Mouse (Mus musculus) hindbrain, embryonic 15.5 days (tissue): ENCODE measurements around the gene Erc2. TPM values are rescaled to one million over a fixed set of nuclear protein-coding genes. Genes with fewer than 3 reads are reported as not detected.

Source experiments
- ATAC-seq: fragments of 200-750 bp; cut with Nextera tagmentation; 2 replicates; pipeline ENCODE4 v1.8.0; 2017; ENCODE audit warnings: low read depth, moderate number of reproducible peaks, moderate TSS enrichment; ENCODE audit not compliant: low FRiP score
- H3K27ac ChIP-seq: fragments of 300-500 bp; sonication (generic); replicated peaks from 2 replicates; pipeline ENCODE4 v1.5.1; 2015; ENCODE audit warnings: mild to moderate bottlenecking, inconsistent platforms
- H3K27me3 ChIP-seq: fragments of 300-500 bp; sonication (generic); 2 replicates; pipeline ENCODE4 v1.6.1; 2015; ENCODE audit warnings: control low read depth, inconsistent platforms
- H3K36me3 ChIP-seq: fragments of 300-500 bp; sonication (generic); 2 replicates; pipeline ENCODE4 v1.6.1; 2015; ENCODE audit warnings: control low read depth, inconsistent platforms
- H3K4me1 ChIP-seq: fragments of 300-500 bp; sonication (generic); replicated peaks from 2 replicates; pipeline ENCODE4 v1.6.1; 2015; ENCODE audit warnings: control low read depth, inconsistent platforms
- H3K4me2 ChIP-seq: fragments of 300-500 bp; sonication (generic); 2 replicates; pipeline ENCODE4 v1.6.1; 2015; ENCODE audit warnings: moderate library complexity, mild to moderate bottlenecking, inconsistent platforms
- H3K4me3 ChIP-seq: fragments of 300-500 bp; sonication (generic); 2 replicates; pipeline ENCODE4 v1.5.1; 2015; ENCODE audit warnings: mild to moderate bottlenecking, inconsistent platforms
- H3K9ac ChIP-seq: fragments of 300-500 bp; sonication (generic); 2 replicates; pipeline ENCODE4 v1.6.1; 2015; ENCODE audit warnings: inconsistent platforms
- H3K9me3 ChIP-seq: fragments of 300-500 bp; sonication (generic); 2 replicates; pipeline ENCODE4 v1.6.1; 2016; ENCODE audit warnings: control low read depth, inconsistent platforms
- WGBS: fragments of 180-500 bp; shearing (Covaris S2); methylation state at CpG from one replicate; pipeline ENCODE4 v1.1.7; 2015; 5-methylcytosine and 5-hydroxymethylcytosine counted together
- polyA plus RNA-seq: library from polyadenylated mRNA; unstranded; fragments of >200 nt; fragmentation: Nextera tagmentation; extraction: Ambion mirVana; gene quantifications from 2 replicates; pipeline ENCODE4 v1.2.1, GENCODE M21; 2015

The Erc2 gene
- polyA plus RNA-seq, 1 experiment from 2014 or later = 76.4 TPM

- no peak overlapping the region for H3K9ac ChIP-seq
- no peaks in the 10 kb centered on the region for H3K27me3 ChIP-seq
- WGBS = 79% methylated on average over 2 of the region's 2 CpGs
- no peak overlapping the region for H3K4me3 ChIP-seq
- H3K4me2 ChIP-seq = no peak overlapping the region
- H3K27ac ChIP-seq = no peak overlapping the region
- H3K4me1 ChIP-seq = no peaks in the 10 kb centered on the region
- no peaks in the 10 kb centered on the region for H3K36me3 ChIP-seq
- no peak for ATAC-seq
- H3K9me3 ChIP-seq = no peaks in the 10 kb centered on the region
These were observed 549.1 kb downstream of the Erc2 start for GRCm38 (mm10) chr14:28171364-28171763.

DNA sequence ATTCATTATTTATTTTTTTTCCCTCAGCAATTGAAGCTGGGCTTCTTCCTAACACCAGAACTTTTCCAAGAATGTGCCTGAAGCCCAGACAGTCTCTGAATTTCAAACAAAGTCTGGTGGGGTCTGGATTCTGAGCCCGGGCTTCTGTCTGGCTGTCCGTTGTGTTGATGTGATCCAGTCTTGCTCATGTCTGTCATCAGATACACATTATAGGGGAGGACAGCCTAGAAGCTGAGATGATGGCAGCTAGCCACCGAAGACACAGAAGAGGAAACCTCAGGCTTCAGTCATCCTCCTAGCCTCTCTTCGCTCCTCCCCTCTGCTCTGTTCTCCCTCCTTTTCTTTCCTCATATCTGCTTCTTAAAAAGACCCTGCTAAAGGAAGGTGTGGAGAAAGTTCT lies 551.5 kb downstream of the Erc2 start:
- no peaks in the 10 kb centered on the region for H3K27me3 ChIP-seq
- H3K4me1 ChIP-seq = no peaks in the 10 kb centered on the region
- H3K4me2 ChIP-seq = no peak overlapping the region
- no peaks in the 10 kb centered on the region for H3K9me3 ChIP-seq
- no peaks in the 10 kb centered on the region for H3K36me3 ChIP-seq
- no peak overlapping the region for H3K4me3 ChIP-seq
- no peak for ATAC-seq
- H3K27ac ChIP-seq = no peak overlapping the region
- H3K9ac ChIP-seq = no peak overlapping the region
- 95% methylated on average over 4 of the region's 4 CpGs for WGBS

- Histone ChIP-seq H3K4me3 (no peak overlapping the region), H3K4me1 (no peaks in the 10 kb centered on the region), H3K27ac (no peak overlapping the region), H3K9ac (no peak overlapping the region), H3K4me2 (no peak overlapping the region), H3K36me3 (no peaks in the 10 kb centered on the region), H3K9me3 (no peaks in the 10 kb centered on the region), H3K27me3 (no peaks in the 10 kb centered on the region)
- ATAC-seq = no peak
- 22% methylated on average over 4 of the region's 4 CpGs for WGBS
These were observed 559.0 kb downstream of the Erc2 start for GRCm38 (mm10) chr14:28181070-28181825.

- WGBS = 80% methylated on average over 8 of the region's 8 CpGs
- Histone ChIP-seq H3K27me3 (no peaks in the 10 kb centered on the region), H3K4me3 (no peak overlapping the region), H3K36me3 (no peaks in the 10 kb centered on the region), H3K4me1 (no peaks in the 10 kb centered on the region), H3K9me3 (no peaks in the 10 kb centered on the region), H3K4me2 (no peak overlapping the region), H3K27ac (no peak overlapping the region), H3K9ac (no peak overlapping the region)
- no peak for ATAC-seq
These were observed 570.6 kb downstream of the Erc2 start for GRCm38 (mm10) chr14:28192711-28193364.

- no peak overlapping the region for H3K9ac ChIP-seq
- no peak overlapping the region for H3K4me2 ChIP-seq
- H3K36me3 ChIP-seq = no peaks in the 10 kb centered on the region
- no peak for ATAC-seq
- WGBS = 81% methylated on average over 4 of the region's 4 CpGs
- no peaks in the 10 kb centered on the region for H3K27me3 ChIP-seq
- H3K9me3 ChIP-seq = no peaks in the 10 kb centered on the region
- H3K4me3 ChIP-seq = no peak overlapping the region
- no peaks in the 10 kb centered on the region for H3K4me1 ChIP-seq
- H3K27ac ChIP-seq = no peak overlapping the region
These were observed 581.6 kb downstream of the Erc2 start for GRCm38 (mm10) chr14:28203874-28204273.

- ATAC-seq = no peak
- no peak overlapping the region for H3K27ac ChIP-seq
- no peaks in the 10 kb centered on the region for H3K4me1 ChIP-seq
- 93% methylated on average over 2 of the region's 2 CpGs for WGBS
- no peak overlapping the region for H3K4me2 ChIP-seq
- no peaks in the 10 kb centered on the region for H3K9me3 ChIP-seq
- H3K36me3 ChIP-seq = no peaks in the 10 kb centered on the region
- no peaks in the 10 kb centered on the region for H3K27me3 ChIP-seq
- no peak overlapping the region for H3K9ac ChIP-seq
- no peak overlapping the region for H3K4me3 ChIP-seq
These were observed 584.1 kb downstream of the Erc2 start for GRCm38 (mm10) chr14:28206303-28206702.

GRCm38 (mm10) chr14:28225550-28225949 lies 603.3 kb downstream of the Erc2 start:
- H3K4me1 ChIP-seq = no peaks in the 10 kb centered on the region
- H3K27me3 ChIP-seq = no peaks in the 10 kb centered on the region
- 84% methylated on average over 6 of the region's 6 CpGs for WGBS
- H3K4me2 ChIP-seq = no peak overlapping the region
- no peaks in the 10 kb centered on the region for H3K9me3 ChIP-seq
- H3K9ac ChIP-seq = no peak overlapping the region
- H3K36me3 ChIP-seq = no peaks in the 10 kb centered on the region
- no peak overlapping the region for H3K4me3 ChIP-seq
- no peak overlapping the region for H3K27ac ChIP-seq
- ATAC-seq = no peak

DNA sequence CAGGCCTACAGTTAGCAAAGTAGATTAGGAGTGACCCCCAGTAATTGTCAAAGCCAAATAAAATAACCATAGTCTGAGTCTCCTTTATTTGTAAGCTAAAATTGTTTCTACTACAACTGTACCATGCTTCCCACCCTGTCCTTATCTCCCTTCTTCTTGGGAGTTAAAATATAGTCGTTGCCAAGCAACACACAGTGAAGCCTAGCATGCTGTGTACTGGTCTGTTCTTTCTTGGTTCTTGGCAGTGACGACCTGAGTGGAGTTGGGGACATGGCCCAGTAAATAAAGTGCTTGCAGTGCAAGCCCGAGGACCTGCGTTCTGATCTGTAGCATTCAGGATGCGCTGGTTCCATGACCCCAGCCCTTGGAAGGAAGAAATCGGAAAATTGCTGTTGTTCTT lies 608.3 kb downstream of the Erc2 start:
- H3K36me3 ChIP-seq = no peaks in the 10 kb centered on the region
- ATAC-seq = no peak
- no peak overlapping the region for H3K4me3 ChIP-seq
- no peaks in the 10 kb centered on the region for H3K4me1 ChIP-seq
- no peaks in the 10 kb centered on the region for H3K27me3 ChIP-seq
- H3K9me3 ChIP-seq = no peaks in the 10 kb centered on the region
- WGBS = 68% methylated on average over 6 of the region's 6 CpGs
- H3K4me2 ChIP-seq = no peak overlapping the region
- H3K27ac ChIP-seq = no peak overlapping the region
- H3K9ac ChIP-seq = no peak overlapping the region

DNA sequence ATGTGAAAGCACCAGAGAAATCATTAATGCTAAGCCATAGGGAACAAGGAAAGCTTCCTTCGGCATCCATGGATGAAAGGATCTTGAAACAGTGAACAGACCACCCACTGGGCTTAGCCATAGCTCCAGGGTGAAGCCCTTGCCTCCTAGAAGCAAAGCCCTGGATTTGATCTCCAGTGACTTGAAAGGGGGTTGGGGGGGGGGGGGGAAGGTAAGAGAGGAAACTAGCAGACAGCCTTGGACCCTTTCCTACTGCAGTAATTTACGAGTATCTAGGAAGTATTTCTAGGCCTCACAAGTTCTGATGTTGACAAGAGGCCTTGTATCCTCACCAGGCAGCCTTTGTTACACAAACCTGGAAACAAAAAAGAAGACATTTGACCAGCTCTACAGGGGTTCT lies 609.0 kb downstream of the Erc2 start:
- H3K4me2 ChIP-seq = no peak overlapping the region
- no peak overlapping the region for H3K27ac ChIP-seq
- no peaks in the 10 kb centered on the region for H3K36me3 ChIP-seq
- H3K27me3 ChIP-seq = no peaks in the 10 kb centered on the region
- H3K9ac ChIP-seq = no peak overlapping the region
- no peaks in the 10 kb centered on the region for H3K9me3 ChIP-seq
- WGBS = 38% methylated on average over 2 of the region's 2 CpGs
- H3K4me1 ChIP-seq = no peaks in the 10 kb centered on the region
- ATAC-seq = no peak
- no peak overlapping the region for H3K4me3 ChIP-seq

DNA sequence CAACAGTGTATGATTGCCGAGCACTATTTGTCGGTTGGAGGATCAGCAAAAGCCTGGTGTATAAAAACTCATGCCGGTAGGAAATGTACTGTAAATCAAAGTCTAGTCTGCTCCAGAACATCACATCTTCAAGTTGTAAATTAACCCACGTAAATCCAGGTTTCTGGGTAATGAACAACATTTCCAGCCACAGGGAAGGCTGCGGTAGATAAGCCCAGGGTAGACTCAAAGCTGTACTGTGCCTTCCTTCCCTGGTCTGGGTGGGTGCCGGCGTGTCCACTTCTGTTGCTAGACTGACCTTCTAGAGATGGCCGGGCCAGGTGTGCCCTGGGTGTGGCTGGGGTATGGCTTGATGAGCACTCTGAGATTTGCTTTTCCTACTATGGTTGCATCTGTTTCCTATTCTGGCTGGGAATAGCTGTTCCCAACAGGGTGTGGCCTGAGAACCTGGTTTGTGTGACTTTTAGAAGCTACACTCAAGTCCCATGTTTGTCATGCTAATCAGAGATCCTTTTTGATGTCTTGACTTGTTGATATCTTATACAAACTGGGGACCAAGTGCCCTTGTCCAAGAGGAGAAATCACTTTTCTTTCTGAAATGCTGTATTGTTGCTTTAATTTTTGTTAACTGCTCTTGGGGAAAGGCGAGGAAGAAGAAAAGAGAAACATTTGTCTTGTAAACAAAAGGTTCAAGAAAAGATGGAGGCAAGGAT lies 616.3 kb downstream of the Erc2 start:
- ATAC-seq = no peak
- no peak overlapping the region for H3K4me3 ChIP-seq

GRCm38 (mm10) chr14:28240111-28240510 lies 617.9 kb downstream of the Erc2 start:
- H3K9me3 ChIP-seq = no peaks in the 10 kb centered on the region
- H3K36me3 ChIP-seq = no peaks in the 10 kb centered on the region
- H3K4me3 ChIP-seq = no peak overlapping the region
- H3K27me3 ChIP-seq = no peaks in the 10 kb centered on the region
- 53% methylated on average over 3 of the region's 3 CpGs for WGBS
- H3K4me1 ChIP-seq = no peaks in the 10 kb centered on the region
- no peak overlapping the region for H3K9ac ChIP-seq
- ATAC-seq = no peak
- H3K27ac ChIP-seq = no peak overlapping the region
- no peak overlapping the region for H3K4me2 ChIP-seq

More for the DNA sequence above, 616.3 kb downstream of the Erc2 start:
- H3K9me3 ChIP-seq = no peaks in the 10 kb centered on the region
- 93% methylated on average over 9 of the region's 9 CpGs for WGBS
- no peak overlapping the region for H3K27ac ChIP-seq
- no peaks in the 10 kb centered on the region for H3K4me1 ChIP-seq
- no peaks in the 10 kb centered on the region for H3K36me3 ChIP-seq
- H3K27me3 ChIP-seq = no peaks in the 10 kb centered on the region
- no peak overlapping the region for H3K4me2 ChIP-seq
- H3K9ac ChIP-seq = no peak overlapping the region

DNA sequence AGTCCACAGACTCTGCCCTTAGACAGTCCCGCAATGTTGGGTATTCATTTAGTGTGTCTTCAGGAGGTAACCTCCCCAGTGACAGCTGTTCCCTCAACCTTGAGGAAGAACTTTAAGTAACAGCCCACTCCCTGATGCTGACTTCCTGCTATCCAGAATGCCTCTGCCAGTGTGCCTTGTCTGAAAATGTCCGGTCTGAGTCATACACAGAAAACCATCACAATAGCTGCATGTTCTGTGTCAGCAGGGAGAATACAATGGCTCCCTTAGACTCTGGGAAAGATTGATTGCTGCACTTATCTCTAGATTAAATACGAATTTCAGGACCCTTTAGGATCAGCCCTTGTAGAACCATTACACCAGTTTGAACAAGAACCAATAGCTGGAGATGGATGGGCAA lies 620.5 kb downstream of the Erc2 start:
- no peak overlapping the region for H3K27ac ChIP-seq
- no peaks in the 10 kb centered on the region for H3K9me3 ChIP-seq
- 41% methylated on average over 3 of the region's 3 CpGs for WGBS
- H3K4me2 ChIP-seq = no peak overlapping the region
- H3K36me3 ChIP-seq = no peaks in the 10 kb centered on the region
- H3K9ac ChIP-seq = no peak overlapping the region
- ATAC-seq = no peak
- H3K4me1 ChIP-seq = no peaks in the 10 kb centered on the region
- H3K4me3 ChIP-seq = no peak overlapping the region
- no peaks in the 10 kb centered on the region for H3K27me3 ChIP-seq
